Mouse (Mus musculus): Measurements from ENCODE around the gene Sumo1. TPM values are rescaled to one million over a fixed set of nuclear protein-coding genes. Genes with fewer than 3 reads are reported as not detected.

Gene Sumo1
- polyA plus RNA-seq, 1 experiment, result 21.8 TPM

DNA sequence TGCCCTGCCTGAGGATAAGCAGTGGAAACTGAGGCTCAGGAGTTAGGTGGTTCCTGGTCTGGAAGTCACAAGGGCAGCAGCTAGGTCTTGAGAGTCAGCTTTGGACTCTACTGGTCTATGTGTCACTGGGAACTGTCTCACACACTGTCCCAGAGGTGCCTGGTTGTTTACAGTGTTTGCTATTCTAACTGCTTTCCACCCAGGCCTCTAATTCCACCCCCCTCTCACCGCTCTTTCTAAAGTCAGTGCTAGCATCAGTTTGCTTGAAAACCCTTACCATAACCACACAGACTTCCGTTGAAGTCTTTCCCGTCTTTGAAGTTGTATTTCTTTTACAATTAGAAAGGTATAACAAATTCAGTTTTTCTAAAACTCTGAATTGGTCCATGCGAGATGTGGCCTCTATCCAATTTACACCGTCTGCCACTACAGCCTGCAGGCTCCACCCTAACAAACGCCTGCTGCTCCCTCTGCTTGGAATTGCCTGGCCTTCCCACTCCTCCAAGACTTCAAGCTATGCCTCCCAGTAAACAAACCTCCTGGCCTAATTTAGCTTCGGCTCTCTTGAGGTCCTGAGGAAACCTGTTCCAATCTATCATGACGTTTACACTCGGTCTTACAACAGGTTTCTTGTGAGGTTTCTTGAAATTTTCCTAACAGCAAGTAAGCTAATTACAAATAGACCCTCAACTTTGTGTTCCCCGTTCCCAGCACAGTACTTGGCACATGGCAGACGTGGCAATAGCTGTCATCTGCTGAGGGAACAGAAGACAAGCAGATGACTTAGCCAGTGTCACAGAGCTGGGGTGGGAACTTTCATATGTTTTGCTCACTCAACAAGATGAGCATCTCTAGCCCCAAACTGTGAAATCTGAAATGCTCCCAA, 67.9 kb downstream of the Sumo1 start:
- H3K4me3 ChIP-seq (ENCODE audit: control insufficient read depth, insufficient read depth, low read length), result no peak overlapping the region
- H3K27me3 ChIP-seq (ENCODE audit: control insufficient read depth, insufficient read depth, low read length), result no peaks in the 10 kb centered on the region
- H3K36me3 ChIP-seq (ENCODE audit: control insufficient read depth, insufficient read depth, low read length), result no peaks in the 10 kb centered on the region
- peak; percentile 50 for DNase-seq
- TF ChIP-seq CTCF (IDR thresholded peaks at IDR 0.05; ENCODE audit: borderline replicate concordance, control insufficient read depth, extremely low read depth, insufficient read depth, low read length, poor library complexity), result no peak
- TF ChIP-seq POLR2A (IDR thresholded peaks at IDR 0.05; ENCODE audit: control insufficient read depth, extremely low read depth, insufficient read depth, low read length, poor library complexity), result no peak
- H3K4me1 ChIP-seq (replicated peaks; ENCODE audit: control insufficient read depth, insufficient read depth, low read length), result peaks cover 28% of the 10 kb centered on the region
- WGBS, result 37% methylated on average over 11 of the region's 11 CpGs
- H3K27ac ChIP-seq (ENCODE audit: control insufficient read depth, insufficient read depth, low read length), result peak overlapping the region; percentile 99

- no peak for TF ChIP-seq CTCF (IDR thresholded peaks at IDR 0.05; ENCODE audit: borderline replicate concordance, control insufficient read depth, extremely low read depth, insufficient read depth, low read length, poor library complexity)
- no peak for TF ChIP-seq POLR2A (IDR thresholded peaks at IDR 0.05; ENCODE audit: control insufficient read depth, extremely low read depth, insufficient read depth, low read length, poor library complexity)
- Histone ChIP-seq H3K4me1 (replicated peaks; ENCODE audit: control insufficient read depth, insufficient read depth, low read length) (0 out of 2 replicates have a peak, but pooled peaks cover 4% of the 10 kb centered on the region), H3K27me3 (ENCODE audit: control insufficient read depth, insufficient read depth, low read length) (no peaks in the 10 kb centered on the region), H3K4me3 (ENCODE audit: control insufficient read depth, insufficient read depth, low read length) (no peak overlapping the region), H3K36me3 (ENCODE audit: control insufficient read depth, insufficient read depth, low read length) (no peaks in the 10 kb centered on the region), H3K27ac (ENCODE audit: control insufficient read depth, insufficient read depth, low read length) (no peak overlapping the region)
- WGBS, result 89% methylated on average over 9 of the region's 9 CpGs
- no peak for DNase-seq
Measured at GRCm38 (mm10) chr1:59595609-59596008, 75.0 kb downstream of the Sumo1 start.

DNA sequence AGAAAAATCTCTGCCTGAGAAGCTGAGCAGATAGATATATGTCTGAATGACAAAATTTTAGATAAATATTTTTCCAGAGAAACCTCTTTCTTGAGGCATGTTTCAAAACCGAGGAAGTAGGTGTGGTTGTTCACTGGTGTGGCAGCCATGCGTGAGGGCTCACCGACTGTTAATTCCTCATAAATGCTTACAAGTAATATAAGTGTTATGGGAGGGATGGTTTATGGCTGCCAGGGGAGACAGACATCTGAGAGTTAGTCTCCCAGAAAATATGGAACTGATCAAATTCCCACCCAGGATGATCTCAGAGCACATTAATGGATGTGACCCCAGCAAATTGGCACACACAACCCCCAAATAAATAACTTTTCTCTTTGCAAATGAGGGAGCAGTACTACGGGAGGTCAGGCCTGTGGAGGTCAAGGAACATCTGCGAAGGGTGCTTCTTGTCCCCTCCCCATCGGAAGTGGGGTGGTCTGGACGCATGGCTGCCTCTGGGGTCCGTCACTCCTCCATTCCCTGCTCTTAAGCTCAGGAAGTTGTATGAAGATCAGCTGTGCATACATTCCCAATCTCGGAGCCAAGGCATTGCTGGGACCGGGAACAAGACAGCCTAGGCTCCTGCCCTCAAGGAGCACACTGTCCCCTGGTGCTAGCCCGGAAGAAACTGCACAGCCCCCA, 75.9 kb downstream of the Sumo1 start:
- DNase-seq, result no peak
- WGBS, result 96% methylated on average over 11 of the region's 11 CpGs
- H3K4me1 ChIP-seq (replicated peaks; ENCODE audit: control insufficient read depth, insufficient read depth, low read length), result 0 out of 2 replicates have a peak, but pooled peaks cover 4% of the 10 kb centered on the region
- no peak overlapping the region for H3K27ac ChIP-seq (ENCODE audit: control insufficient read depth, insufficient read depth, low read length)
- H3K36me3 ChIP-seq (ENCODE audit: control insufficient read depth, insufficient read depth, low read length), result no peaks in the 10 kb centered on the region
- H3K4me3 ChIP-seq (ENCODE audit: control insufficient read depth, insufficient read depth, low read length), result no peak overlapping the region
- no peaks in the 10 kb centered on the region for H3K27me3 ChIP-seq (ENCODE audit: control insufficient read depth, insufficient read depth, low read length)
- TF ChIP-seq CTCF (IDR thresholded peaks at IDR 0.05; ENCODE audit: borderline replicate concordance, control insufficient read depth, extremely low read depth, insufficient read depth, low read length, poor library complexity) (no peak), POLR2A (IDR thresholded peaks at IDR 0.05; ENCODE audit: control insufficient read depth, extremely low read depth, insufficient read depth, low read length, poor library complexity) (no peak)

GRCm38 (mm10) chr1:59593622-59594035, 77.0 kb downstream of the Sumo1 start:
- Histone ChIP-seq H3K4me1 (replicated peaks; ENCODE audit: control insufficient read depth, insufficient read depth, low read length) (0 out of 2 replicates have a peak, but pooled peaks cover 4% of the 10 kb centered on the region), H3K4me3 (ENCODE audit: control insufficient read depth, insufficient read depth, low read length) (no peak overlapping the region), H3K36me3 (ENCODE audit: control insufficient read depth, insufficient read depth, low read length) (no peaks in the 10 kb centered on the region), H3K27ac (ENCODE audit: control insufficient read depth, insufficient read depth, low read length) (no peak overlapping the region), H3K27me3 (ENCODE audit: control insufficient read depth, insufficient read depth, low read length) (no peaks in the 10 kb centered on the region)
- DNase-seq, result no peak
- TF ChIP-seq CTCF (IDR thresholded peaks at IDR 0.05; ENCODE audit: borderline replicate concordance, control insufficient read depth, extremely low read depth, insufficient read depth, low read length, poor library complexity) (no peak), POLR2A (IDR thresholded peaks at IDR 0.05; ENCODE audit: control insufficient read depth, extremely low read depth, insufficient read depth, low read length, poor library complexity) (no peak)
- 50% methylated on average over 2 of the region's 2 CpGs for WGBS

DNA sequence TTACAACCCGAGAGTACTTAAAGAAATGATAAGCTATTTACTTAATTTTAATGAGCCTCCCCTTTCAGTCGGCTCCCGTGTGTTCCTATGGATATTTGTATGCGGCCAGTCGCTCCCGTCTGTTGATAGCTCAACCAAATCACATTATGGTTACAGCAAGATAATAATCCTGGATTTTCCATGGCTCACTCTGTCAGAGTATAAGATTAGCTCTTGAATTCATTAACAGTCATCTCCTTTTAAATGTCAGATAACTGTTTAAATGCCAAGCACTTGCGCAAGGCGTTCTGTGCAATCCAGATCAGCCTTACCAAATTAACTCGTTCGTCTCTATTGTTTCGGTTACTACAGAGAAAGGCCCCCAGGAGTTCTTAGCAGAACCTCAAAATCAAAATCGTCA, 77.8 kb downstream of the Sumo1 start:
- no peak overlapping the region for H3K27ac ChIP-seq (ENCODE audit: control insufficient read depth, insufficient read depth, low read length)
- H3K4me3 ChIP-seq (ENCODE audit: control insufficient read depth, insufficient read depth, low read length), result no peak overlapping the region
- no peak for DNase-seq
- H3K36me3 ChIP-seq (ENCODE audit: control insufficient read depth, insufficient read depth, low read length), result no peaks in the 10 kb centered on the region
- no peak for TF ChIP-seq CTCF (IDR thresholded peaks at IDR 0.05; ENCODE audit: borderline replicate concordance, control insufficient read depth, extremely low read depth, insufficient read depth, low read length, poor library complexity)
- no peak for TF ChIP-seq POLR2A (IDR thresholded peaks at IDR 0.05; ENCODE audit: control insufficient read depth, extremely low read depth, insufficient read depth, low read length, poor library complexity)
- no peaks in the 10 kb centered on the region for H3K27me3 ChIP-seq (ENCODE audit: control insufficient read depth, insufficient read depth, low read length)
- WGBS, result 69% methylated on average over 12 of the region's 12 CpGs
- H3K4me1 ChIP-seq (replicated peaks; ENCODE audit: control insufficient read depth, insufficient read depth, low read length), result 0 out of 2 replicates have a peak, but pooled peaks cover 4% of the 10 kb centered on the region

- DNase-seq, result no peak
- H3K4me3 ChIP-seq (ENCODE audit: control insufficient read depth, insufficient read depth, low read length), result no peak overlapping the region
- 92% methylated on average over 10 of the region's 10 CpGs for WGBS
- no peak for TF ChIP-seq CTCF (IDR thresholded peaks at IDR 0.05; ENCODE audit: borderline replicate concordance, control insufficient read depth, extremely low read depth, insufficient read depth, low read length, poor library complexity)
- TF ChIP-seq POLR2A (IDR thresholded peaks at IDR 0.05; ENCODE audit: control insufficient read depth, extremely low read depth, insufficient read depth, low read length, poor library complexity), result no peak
- no peaks in the 10 kb centered on the region for H3K36me3 ChIP-seq (ENCODE audit: control insufficient read depth, insufficient read depth, low read length)
- H3K27ac ChIP-seq (ENCODE audit: control insufficient read depth, insufficient read depth, low read length), result no peak overlapping the region
- H3K4me1 ChIP-seq (replicated peaks; ENCODE audit: control insufficient read depth, insufficient read depth, low read length), result 0 out of 2 replicates have a peak, but pooled peaks cover 4% of the 10 kb centered on the region
- H3K27me3 ChIP-seq (ENCODE audit: control insufficient read depth, insufficient read depth, low read length), result no peaks in the 10 kb centered on the region
Measured at GRCm38 (mm10) chr1:59592359-59592758, 78.3 kb downstream of the Sumo1 start.
